Mouse (Mus musculus): ENCODE data around the gene Lrrc28.
A peak's percentile ranks its signal among the peaks of the same experiment; 100 is the strongest.
"Not testable (repeated sequence)": the region's sequence is repeated elsewhere in the genome, so short reads cannot be mapped to it uniquely, and the experiment has no call there.

Lrrc28 gene

GRCm38 (mm10) chr7:67536588-67537372 lies 108.3 kb downstream of the Lrrc28 start:
- peak; percentile 77 for DNase-seq (ENCODE audit: extremely low read depth, insufficient read length, low spot score)

GRCm38 (mm10) chr7:67535941-67536340 lies 109.1 kb downstream of the Lrrc28 start:
- DNase-seq (ENCODE audit: extremely low read depth, insufficient read length, low spot score) = peak; percentile 52

DNA sequence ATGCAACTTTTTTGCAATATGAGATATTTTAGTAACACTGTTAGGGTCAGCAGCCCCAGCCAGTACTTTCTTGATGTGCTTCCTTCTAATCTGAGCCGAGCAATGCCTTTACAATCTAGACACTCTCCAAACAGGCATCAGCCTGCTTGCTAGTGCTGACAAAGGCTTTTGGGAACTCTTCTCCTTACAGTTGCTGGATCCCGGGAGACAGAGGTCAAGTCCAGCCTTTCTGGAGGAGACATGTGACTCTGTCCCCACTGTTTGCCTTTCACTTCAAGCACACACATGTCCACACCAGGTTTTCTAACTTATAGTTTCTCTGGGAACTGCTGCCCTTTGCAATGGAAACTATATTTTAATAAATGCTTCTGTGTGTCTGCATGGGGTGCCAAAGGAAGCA lies 114.1 kb downstream of the Lrrc28 start:
- DNase-seq (ENCODE audit: extremely low read depth, insufficient read length, low spot score) = no peak

DNA sequence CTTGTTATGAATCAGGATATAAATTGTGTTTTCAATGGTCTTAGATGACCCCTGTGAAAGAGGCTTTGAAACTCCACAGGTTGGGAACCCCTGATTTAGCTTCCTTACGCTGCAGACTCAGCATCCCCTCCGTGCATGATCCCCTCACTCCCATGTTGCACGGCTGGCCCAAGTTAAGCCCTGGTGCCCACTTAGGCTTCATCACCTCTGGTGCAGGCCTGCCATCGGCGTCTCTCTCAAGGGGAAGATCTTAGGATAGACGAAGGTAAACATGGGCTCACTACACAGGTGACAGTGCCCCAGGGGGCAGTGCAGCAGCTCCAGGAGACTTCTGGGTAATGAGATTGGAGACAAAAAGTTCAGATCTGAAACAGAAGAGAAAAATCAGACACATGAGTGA lies 115.7 kb downstream of the Lrrc28 start:
- no peak for DNase-seq (ENCODE audit: extremely low read depth, insufficient read length, low spot score)

DNA sequence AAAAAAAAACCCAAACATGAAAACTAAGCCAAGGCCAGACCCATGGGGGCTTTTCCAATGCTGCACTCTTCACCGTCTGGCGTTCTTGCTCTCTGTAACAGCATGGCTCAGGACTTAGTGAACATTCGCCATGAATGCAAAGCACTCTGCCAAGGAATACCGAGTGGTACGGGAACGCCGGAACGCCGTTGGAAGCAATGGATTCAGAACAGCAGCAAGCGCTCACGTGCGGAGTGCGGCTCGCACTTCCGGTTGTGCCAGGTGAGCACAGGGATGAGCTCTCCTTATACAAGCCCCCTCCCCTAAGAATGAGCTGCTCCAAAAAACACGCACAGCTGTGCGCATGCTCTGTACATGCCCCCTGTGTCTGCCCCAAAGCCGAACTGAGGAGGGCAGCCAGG lies 116.2 kb downstream of the Lrrc28 start:
- DNase-seq (ENCODE audit: extremely low read depth, insufficient read length, low spot score) = no peak

DNA sequence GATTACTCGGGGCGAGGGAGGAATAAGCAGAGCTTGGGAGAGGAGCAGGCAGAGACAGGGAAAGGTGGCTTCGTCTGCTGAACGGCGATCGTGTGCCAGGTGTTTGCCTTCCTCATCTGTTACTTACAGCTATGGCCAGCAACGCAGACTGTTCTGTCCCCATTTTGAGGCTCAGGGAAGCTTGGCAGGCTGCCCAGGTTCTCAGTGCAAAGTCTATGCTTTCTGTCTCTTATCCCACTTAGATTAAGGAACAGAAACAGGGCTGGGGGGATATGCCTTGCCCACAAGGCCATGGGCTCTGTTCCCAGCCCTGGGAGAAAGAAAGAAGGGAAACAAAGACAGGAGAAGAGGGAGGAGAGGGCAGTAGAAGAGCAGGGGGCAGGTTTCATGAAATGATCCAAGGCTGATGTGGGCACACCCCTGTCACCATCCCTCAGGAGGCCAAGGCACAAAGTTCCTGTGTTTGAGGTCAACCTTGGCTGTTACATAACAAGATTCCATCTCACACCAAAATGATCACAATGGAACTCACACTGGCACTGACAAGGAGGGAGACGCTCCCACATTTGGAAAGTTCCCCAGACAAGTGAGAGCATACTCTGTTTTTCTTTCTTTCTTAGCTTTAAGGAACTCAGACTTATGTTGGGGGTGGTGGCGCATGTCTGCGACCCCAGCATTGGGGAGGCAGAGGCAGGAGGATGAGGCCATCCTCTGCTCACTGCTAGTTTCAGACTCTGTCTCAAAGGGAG lies 116.8 kb downstream of the Lrrc28 start:
- DNase-seq (ENCODE audit: extremely low read depth, insufficient read length, low spot score) = no peak

DNA sequence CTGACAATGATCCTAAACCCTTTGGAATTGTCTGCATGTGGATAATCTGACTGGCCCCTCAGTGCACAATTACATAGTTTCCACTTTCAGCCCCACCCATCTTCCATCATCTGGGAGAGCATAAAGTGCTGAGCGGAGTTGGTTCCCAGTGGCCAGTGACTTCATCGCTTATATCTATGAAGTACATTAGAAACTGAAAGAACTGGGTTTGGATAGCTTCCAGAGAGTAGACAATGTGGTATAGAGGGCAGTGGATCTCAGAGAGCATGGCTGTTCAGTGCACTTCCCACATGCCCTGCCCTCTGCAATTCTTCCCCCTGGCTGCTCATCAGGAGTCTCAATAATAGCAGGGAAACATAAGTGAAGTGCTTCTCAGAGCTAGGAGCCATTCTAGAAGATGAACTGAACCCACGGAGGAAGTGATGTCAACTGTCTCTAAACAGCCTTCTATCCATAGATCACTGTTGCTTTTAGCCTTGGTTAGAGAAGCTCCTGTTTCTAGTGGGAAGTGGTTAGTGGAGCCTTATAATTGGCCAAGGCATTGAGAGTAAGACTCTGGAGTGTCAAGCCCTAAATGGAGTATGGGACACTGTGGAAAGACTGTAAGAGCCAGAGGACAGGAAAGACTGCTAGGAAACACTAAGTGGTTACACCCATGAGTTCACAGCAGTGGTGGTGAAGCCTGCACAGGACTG lies 119.0 kb downstream of the Lrrc28 start:
- DNase-seq (ENCODE audit: extremely low read depth, insufficient read length, low spot score) = no peak

- not testable (repeated sequence) for DNase-seq (ENCODE audit: extremely low read depth, insufficient read length, low spot score)
Observed at GRCm38 (mm10) chr7:67524069-67524468, 121.0 kb downstream of the Lrrc28 start.

DNA sequence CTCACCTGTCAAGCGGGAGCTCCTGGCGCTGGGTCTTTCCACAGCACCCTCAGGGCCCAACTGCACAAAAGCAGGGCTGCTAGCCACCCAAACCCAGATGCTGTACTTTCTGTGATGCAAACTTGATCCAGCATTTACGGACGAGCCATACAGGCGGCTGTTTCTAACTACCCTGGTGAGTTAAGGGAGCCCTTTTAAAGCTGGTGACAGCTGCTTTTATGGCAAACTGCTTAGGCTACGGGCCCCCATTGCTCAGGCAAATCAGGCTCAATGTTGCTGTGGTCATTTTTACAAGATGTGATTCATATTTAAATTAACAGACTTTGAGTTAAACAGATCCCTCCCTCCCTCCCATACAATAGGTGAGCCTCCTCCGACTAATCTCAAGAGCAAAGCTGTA lies 121.7 kb downstream of the Lrrc28 start:
- DNase-seq (ENCODE audit: extremely low read depth, insufficient read length, low spot score) = no peak

- DNase-seq (ENCODE audit: extremely low read depth, insufficient read length, low spot score) = not testable (repeated sequence)
Observed at GRCm38 (mm10) chr7:67521731-67522130, 123.3 kb downstream of the Lrrc28 start.

- DNase-seq (ENCODE audit: extremely low read depth, insufficient read length, low spot score) = no peak
Observed at GRCm38 (mm10) chr7:67520959-67521358, 124.1 kb downstream of the Lrrc28 start.

GRCm38 (mm10) chr7:67520001-67520400 lies 125.1 kb downstream of the Lrrc28 start:
- no peak for DNase-seq (ENCODE audit: extremely low read depth, insufficient read length, low spot score)

DNA sequence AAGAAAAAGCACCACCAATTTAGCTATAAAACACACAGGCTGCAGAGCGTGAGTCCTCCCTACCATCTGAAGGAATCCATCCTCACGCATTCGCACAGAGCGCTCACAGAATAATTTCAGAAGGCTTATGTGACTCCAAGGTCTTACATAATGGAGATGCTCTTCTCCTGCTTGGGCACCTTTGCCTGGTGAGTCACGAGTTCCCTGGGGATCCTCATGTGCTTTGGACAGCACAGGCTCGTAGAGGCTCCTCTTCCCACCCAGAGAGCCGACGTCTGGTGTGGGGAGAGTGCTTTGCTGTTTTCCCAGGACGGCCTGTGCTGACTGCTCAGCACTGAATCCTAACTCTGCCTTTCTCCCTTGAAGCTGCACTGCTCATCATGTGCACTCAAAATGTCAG lies 129.4 kb downstream of the Lrrc28 start:
- no peak for DNase-seq (ENCODE audit: extremely low read depth, insufficient read length, low spot score)

DNA sequence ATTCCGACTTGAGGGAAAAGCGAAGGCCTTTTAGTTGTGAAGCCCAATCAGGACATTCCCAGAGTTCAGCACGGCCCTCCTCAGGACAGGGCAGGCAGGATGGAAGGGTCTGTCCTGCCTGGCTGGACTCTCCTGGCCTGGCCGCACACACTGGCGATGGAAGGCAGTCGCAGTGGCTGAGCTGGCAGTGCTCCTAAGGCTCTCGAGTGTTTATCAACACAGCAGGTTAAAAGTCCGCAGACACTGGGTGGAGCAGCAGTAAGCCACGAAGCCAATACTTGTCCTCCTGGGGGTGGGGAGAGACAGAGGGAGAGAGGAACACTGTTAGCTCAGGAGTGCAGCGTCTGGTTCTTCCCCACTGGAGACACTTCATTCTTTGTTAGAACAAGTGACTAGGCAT lies 130.2 kb downstream of the Lrrc28 start:
- no peak for DNase-seq (ENCODE audit: extremely low read depth, insufficient read length, low spot score)

DNA sequence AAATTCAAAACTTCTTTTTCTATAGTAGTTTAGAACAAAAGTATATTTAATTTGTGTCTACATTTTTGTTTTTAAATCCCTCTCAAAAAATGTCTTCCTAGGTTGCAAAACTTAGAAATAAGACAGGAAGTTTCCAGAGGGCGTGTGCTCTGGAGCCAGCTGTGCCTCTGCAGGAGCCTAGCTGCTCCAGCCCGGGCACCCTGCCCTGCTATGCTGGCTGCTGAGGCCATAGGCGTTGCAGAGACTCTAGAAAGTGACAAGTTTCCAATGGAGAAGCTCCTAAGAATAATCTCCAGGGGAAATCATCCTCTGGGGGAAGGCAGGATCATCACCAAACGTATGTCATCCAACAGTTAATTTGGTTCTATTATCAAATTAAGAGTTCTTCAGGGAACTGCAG lies 130.7 kb downstream of the Lrrc28 start:
- no peak for DNase-seq (ENCODE audit: extremely low read depth, insufficient read length, low spot score)

DNA sequence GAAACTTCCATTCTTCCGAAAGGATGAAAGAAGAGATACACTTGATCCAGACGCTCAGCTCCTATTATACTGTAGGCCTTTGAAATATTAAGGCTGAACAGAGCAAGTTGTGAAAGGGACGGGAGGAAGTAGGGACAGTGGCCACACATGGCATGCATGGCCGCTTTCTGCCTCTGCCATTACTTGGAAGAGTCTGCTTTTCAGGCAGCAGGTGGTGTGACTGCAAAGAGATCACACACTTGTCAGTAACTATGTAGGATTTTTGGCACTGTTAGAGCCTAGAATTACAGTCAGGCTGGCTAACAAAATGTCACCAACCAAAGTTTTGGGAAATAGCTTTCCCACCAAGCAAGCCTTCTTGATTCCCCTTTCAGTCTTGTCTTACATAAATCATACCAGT lies 131.4 kb downstream of the Lrrc28 start:
- no peak for DNase-seq (ENCODE audit: extremely low read depth, insufficient read length, low spot score)

- no peak for DNase-seq (ENCODE audit: extremely low read depth, insufficient read length, low spot score)
Observed at GRCm38 (mm10) chr7:67511606-67512005, 133.5 kb downstream of the Lrrc28 start.

DNA sequence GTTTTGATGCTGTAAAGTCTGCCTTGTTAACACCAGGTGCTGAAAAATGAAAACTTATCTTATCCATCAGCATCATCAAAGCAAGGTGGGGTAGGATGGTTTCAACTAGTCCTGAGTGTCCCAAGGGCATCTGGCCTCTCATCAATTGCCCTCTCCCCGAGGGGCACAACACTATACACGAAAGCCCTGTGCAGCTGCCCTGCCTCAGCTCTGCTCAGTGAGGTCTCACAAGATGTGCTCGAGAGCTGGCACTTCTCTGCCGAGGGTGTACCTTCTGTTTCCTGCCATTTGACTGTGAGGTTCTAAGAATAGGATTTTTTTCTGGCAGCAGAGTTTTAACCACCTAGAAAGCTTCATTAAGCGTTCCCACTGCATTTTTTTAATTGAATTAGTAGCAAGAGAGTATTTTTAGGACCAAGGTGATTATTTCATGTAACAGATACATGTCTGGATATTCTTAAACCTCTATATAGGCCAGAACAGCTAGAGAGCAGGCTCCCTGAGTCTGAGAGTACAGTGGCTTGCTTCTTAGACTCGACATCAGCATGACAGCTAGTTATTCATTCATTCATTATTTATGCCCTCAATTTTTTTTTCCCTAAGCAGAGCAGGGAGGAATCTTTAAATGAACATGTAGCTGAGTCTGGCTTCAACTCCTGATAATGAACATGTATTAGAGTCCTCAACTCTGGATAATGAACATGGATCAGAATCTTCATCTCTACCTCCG lies 141.6 kb downstream of the Lrrc28 start:
- no peak for DNase-seq (ENCODE audit: extremely low read depth, insufficient read length, low spot score)

DNA sequence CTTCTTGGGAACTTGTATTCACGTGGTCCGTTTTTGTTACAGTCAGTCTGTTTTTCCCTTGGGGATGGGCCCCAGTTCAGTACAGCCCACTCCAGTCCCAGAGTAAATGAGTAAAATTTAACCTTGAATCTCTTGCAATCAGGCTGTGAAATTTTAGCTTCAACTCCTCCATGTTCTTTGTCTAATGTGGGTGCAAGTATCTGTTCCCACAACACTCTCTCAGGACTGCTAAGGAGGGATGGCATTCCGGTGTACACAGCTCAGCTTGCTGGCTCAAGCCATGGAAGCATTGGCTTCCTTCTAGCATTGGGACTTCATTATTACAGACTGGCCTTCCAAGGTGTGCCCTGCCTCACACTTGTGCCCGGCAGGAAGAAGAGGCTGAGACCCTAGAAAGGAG lies 142.4 kb downstream of the Lrrc28 start:
- no peak for DNase-seq (ENCODE audit: extremely low read depth, insufficient read length, low spot score)

DNA sequence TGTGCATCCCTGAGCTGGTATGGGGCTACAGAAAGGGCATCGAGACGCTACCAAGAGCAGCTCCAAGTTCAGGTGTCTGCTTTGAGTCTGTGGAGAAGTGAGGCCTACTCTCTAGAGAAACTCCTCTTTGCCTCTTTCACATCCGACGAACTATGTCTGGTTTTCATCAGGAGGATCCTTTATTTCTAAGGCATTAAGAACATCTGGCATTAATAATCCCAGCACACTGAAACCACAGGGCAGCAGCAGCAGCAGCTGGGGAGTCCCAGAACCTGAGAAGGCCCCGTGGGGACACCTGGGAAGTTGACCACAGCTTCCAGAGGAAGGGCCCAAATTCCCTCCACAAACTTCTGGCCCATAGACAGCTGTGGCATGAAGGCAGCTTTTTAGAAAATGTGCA lies 144.2 kb downstream of the Lrrc28 start:
- DNase-seq (ENCODE audit: extremely low read depth, insufficient read length, low spot score) = no peak
